Mouse (Mus musculus) NIH3T3 (cell line): ENCODE data around the gene Prkag1.

ENCODE experiments used
- DNase-seq: peaks from one replicate; pipeline ENCODE4 v3.0.0-alpha.2; 2012; ENCODE audit warnings: low read depth

Prkag1 gene

DNA sequence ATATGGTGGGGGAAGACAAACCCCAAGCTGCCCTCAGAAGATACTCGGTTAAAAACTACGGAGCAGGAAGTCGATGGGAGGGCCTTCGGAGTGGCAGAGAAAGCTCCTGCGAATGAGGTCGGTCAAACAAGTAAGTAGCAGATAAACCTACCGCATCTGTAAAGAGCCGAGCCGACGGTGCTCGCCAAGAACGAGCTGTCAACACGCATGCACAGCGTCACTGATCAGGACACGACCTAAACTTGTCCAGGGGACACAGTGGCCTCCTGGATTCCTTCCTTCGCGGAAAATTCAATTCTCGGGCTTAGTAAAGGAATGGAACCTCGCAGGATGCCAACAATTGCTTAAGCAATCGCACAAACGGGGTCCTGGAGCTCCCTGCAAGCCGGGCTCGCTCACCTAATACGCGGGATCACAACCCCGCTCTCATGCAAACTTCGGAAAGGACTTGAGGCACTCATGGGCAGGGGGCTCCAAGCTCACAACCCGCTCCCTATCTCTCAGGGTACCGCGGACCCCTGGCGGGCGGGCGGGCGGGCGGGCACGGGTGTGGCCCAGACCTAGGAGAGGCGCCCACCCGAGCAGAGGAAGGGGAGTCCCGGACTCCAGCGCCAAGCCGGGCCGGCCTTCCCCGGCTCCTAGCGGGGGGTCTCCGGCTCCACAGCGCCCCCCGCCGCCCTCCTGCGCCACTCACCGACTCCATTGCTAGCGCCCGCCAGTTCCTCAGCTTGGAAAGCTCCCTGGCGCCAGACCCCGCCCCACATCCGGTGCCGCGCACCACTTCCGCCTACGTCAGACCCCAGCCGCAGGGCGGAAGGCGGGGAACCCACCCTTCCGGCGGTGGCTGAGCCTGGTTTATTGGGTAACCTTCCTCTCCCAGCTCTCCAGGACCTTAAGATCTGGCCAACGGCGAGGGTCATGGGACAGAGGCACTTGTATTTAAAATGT lies at the start of gene Prkag1:
TSS of gene Prkag1 (minus strand) at position 786 of the 948 bp plus-strand sequence.
- DNase-seq: peak; percentile 98

DNA sequence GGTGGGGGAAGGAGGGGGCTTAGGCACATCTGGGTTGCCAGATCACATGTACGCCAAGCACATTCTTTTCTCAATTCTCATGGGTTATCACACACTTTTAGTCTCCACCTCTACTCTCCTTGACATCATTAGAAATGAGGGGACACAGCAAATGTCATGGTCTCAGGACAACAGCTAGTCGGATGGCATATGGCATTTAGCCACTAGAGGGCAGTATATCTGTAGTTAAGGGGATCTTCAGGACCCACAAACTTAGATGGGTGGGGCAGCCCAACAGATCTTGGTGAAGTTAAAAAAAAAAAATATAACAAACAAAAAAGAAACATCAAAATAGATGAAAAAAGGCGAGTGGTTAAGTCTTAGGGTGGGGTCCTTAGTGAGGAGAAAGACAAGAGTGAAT lies 46.0 kb upstream of the Prkag1 start:
- DNase-seq: peak; percentile 89

DNA sequence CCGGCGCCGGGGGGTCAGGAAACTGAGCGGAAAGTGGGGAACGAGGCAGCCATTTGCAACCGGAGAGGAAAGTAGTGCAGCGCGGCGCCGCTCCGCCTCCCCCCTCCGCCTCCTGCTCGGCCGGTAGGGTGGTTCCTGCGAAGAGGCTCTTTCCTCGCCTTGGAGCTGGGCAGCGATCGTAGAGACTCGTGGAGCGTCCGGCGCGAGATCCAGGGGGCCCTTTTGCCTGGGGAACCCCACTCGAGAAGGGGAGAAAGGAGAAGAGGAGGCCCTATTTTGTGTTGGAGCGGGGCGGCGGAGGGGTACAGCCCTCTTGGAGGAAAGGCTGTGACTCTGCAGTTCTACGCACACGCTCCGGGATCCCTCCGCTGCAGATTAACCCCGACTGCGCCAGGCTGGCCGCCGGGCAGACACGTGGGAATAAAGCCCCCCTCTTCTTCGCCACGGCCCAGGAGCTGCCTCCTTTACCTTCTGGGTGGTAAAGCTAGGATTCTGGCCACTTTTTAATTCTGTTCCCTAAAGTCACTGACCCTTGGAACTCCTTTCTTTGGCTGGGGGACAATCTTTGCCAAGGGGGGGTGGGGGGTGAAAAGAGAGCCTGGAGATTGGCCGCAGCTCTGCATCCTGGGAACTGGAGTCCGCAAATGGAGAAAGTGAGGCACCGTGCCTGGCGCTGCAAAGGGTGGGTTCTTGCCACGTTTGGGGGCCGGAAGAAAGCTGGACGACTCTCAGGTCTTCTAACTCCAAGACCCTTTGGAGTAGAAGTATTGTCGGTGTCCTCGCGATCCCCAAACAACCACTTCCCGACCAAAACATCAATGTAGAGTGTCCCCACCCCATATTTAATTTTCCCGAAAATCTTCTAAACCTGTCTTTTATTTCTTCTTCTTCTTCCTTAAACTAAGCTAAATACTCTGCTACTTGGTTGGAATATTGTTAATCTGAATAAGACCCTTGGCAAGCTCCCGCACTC lies 40.9 kb upstream of the Prkag1 start:
- peak; percentile 96 for DNase-seq

DNA sequence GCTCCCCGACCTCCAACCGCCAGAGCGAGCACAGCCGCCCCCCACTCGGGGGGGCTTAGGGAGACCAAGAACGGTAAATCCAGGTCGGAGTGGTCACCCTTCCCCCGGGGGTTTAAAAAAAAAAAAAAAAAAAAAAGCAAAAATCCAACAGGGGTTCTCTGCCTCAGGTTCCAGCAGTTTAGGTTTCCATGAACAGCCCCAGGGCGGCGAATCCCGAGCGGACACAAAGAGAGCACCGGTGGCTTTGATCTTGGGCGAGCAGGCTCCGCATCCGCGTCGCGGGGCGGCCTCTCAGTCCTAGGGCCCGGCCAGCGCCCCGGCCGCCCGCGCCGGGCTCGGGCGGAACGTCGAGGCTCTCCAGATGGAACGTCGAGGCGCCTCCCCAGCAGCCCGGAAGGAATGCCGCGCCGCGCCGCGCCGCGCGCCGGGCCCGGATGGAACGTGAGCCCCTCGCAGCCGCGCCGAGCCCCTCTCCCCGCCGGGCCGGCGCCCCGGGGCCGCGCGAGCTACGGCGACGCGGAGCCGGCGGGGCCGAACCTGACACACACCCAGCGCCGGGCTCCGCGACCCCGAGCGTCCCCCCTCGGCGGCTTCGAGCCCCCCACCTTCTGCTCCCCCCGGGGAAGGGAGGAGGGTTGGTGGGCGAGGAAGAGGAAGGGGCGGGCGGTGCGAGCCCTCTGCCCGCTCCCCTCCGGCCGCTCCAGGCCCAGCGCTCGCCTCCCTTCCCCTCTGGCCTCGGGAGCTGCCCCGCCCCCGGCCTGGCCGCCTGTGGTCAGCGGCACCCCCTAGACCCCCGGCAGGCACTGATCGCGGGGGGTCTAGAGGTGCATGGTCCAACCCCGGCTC lies 40.0 kb upstream of the Prkag1 start, which contains the start of gene Kmt2d:
TSS of gene Kmt2d (minus strand) at position 135 of the 846 bp plus-strand sequence.
- DNase-seq: peak; percentile 60

DNA sequence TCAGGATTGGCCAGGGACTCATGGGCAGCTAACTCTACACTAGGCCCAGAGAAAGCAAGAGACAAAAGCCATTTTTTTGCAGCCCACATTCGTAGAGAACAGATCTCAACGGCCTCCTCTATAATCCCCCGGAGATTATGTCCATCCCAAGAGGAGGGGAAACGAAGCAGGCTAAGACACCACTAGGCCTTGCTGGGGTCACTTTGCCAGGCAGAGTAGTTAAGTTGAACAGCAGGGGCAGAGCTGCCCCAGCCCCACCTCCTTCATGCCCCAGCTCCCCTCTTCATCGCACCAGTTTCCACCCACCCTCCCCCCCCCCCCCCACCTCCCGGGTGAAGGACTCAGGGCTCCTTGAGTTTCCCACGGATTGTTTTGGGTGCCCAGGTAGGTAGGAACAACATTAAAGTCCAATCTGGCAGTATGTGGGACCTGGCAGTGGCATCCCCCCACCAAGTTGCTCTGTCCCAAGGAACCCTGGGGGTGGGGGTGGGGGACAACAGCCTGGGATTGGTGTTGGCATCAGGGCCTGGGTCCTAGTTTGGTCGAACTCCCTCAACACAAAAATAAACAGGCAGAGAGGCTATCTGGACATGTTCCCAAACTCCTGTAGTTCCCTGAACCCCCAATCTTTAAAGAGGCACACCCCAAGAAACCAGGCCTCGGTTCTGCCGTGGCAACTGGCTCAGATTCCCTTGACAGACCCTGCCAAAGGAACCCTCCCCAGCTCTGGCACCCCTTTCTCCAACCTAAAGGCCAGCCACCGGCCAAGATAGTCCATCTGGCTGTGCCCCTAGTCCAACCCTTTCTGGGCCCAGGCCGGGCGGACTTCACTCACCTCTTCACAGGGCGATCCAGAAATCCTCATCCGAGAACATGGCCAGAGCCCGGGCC lies 39.1 kb upstream of the Prkag1 start:
- DNase-seq: peak; percentile 45

DNA sequence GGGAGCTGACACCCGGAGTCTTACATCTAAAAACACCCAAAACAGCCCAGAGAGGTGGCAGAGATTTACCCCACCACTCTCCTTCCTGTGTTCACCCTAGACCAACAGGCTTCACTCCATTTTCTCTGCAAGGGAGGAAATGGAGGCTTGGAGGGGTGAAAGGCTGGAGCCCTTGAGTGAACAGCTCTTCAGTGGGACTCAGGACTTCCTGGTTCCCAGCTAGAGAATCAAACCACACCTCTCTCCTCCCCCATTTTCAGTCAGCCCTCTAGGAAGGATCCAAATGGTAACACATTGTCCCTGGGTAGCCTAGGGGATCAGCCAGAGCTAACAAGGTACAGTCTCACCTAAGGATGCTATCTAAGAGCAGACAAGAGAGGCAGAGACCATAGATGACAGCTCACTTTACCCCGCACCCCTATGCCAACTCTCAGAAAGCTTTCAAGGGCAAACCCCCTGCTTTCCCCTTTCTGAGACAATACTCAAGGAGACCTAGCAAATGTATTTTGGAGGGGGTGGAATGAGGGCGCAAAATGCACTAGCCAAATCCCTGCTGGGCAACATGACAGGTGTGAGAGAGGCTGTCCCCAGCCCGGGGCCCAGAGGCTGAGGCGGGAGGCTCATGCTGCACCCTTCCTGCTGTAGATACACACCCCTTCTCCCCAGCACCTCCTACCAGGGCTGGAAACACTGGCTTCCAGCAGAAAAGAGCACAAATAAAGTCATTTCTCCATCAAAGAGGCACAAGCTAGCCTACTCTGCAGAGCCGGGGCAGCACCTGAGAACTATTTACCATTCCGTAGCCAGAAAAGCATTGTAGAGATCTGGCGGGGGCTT lies 38.2 kb upstream of the Prkag1 start:
- peak; percentile 19 for DNase-seq

DNA sequence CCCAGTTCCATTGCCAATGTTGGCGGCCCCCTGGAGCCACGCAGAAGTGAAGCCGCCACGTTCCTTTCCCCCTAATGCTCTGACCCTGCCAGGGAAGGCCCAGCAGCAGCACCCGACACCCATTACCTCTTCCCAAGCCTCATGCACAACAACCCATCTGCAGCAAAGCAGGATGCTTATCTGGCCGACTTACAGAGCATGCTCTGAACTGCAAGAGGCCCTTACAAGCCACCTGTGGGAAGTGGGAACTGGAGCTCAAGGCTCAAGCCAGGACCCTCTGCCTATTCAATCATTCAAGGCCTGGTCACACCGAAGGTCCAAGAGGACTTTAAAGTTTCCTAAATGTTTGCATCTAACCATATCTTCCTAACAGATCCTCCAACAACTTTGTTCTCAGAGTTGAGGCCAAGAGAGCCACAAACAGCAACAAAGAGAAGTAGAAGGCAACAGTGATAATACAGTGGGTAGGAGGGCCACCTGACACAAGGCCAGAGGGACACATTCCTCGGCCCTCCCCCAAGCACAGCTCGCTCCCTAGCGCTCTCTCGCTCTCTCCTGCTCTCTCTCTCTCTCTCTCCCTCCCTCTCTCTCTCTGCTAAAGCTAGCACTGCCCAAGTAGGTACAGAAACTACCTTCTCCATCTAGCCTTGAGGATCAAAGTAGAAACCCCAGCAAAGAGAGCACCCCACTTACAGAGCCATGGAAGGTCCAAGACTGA lies 37.2 kb upstream of the Prkag1 start:
- DNase-seq: no peak

DNA sequence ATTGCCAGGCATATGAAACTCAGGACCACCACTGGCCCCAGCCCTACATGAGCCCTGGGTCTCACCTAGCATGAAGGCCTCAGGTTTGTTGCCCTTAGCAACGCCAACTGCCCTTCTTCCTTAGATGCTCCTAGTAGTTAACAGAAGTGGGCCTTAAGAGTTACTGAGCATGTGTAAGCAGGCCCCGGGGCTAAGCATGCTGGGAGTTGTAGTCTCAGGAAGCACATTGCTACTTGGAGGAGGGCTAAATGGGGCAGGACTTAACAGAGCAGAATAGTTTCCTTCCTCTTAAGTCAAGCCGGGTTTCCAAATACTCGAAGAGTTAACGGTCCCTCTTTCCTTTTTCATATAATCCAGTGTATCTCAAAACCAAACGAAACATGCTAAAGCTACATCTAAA lies 36.0 kb upstream of the Prkag1 start:
- peak; percentile 66 for DNase-seq

DNA sequence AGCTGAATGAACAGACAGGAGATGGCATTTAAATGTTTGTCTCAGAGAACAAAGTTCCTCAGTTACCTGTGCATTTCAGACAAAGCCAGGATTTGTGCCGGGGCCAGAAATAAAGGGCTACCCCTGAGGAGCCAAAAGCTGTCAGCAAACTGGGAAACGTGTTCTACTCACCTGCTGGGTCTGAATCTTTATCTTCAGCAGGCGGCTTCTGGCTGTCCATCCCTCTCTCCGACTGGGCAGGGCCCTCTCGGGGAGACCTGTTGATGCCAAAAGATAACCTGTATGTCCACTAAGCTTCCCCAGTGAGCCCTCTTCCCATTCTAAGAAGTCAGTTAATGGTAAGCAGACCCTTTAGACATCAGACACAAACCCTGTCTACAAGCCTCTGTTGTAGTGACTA lies 35.2 kb upstream of the Prkag1 start:
- DNase-seq: no peak

DNA sequence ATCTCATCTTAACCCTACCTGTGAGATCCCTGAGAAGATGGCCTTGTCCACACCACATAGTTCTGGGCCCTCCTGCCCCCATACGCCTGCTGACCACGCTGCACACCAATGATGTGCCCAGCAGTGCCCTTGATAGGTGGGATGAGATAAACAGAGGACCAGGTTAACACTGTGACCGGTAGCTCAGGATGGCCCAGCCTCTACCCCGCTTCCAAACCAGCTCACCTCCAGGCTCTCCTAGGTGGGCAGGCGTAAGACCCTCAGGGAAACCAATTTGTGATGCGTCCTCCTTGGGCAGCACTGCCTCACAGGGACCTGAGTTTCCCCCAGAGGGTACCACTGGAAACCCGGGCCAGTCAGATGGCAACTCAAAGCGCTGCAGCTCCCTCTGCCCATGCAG lies 34.5 kb upstream of the Prkag1 start:
- DNase-seq: no peak

DNA sequence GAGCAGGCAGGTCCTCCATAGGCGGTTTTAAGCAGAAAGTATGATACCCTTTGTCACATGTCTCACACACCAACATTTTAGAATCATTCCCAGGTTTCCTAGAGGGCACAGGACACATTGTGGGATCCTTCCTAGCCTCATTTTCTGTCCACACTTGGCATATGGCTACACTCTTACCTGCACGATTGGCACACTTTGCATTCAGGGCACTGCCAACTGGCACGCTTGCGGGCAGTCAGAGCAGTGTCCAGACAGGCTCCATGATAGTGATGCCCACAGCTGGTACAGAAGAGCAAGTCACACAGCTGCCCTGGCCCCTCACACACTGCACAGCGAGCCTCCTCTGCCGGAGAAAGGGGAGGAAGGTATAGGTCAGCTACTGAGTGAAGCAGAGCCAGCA lies 33.6 kb upstream of the Prkag1 start:
- DNase-seq: no peak

DNA sequence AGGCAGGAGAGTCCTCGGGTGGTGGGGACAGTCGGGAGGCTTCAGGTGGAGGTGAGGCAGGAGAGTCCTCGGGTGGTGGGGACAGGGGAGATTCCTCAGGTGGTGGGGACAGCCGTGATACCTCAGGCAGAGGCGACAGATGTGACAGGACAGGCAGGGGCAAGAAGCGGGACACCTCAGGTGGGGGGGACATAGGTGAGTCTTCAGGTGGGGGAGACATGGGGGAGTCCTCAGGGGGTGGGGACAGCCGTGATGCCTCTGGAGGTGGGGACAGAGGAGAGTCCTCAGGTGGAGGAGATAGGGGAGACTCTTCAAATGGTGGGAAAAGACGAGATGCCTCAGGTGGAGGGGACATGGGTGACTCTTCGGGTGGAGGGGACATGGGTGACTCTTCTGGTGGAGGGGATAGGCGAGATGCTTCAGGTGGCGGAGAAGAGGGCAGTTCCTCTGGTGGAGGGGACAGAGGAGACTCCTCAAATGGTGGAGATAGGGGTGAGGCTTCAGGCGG lies 32.2 kb upstream of the Prkag1 start:
- no peak for DNase-seq

DNA sequence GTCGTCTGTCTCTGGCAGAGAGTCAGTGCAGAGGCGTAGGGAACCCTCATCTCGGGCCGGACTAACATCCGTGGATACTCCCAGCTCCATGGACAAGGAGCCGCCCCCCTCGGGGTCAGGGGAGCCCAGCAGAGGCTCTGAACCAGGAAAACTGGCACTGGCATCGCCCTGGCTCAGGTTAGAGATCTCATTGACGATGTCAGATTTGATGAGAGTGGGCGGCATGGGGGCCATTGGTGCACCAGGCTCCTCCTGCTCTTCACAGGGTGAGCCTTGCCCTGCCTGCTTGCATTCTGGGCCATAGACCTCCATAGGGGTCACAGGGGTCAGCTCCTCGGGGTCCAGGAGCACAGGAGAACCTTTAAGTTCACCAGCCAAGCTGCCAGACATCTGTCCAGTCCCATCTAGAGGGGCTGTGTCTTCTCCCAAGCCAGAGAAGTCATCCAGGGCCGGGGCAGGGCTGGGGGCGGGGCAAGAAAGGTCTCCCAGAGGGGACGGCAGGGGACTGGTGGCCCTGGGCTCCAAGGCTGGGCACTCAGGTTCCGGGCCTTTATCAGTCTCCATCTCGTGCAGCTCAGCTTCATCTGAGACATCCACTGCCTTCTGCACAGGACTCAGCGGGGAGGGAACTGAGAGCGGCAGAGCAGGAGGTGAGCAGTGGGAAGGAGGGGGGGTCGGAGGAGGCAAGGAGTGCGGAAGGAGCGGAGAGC lies 30.5 kb upstream of the Prkag1 start:
- DNase-seq: no peak

DNA sequence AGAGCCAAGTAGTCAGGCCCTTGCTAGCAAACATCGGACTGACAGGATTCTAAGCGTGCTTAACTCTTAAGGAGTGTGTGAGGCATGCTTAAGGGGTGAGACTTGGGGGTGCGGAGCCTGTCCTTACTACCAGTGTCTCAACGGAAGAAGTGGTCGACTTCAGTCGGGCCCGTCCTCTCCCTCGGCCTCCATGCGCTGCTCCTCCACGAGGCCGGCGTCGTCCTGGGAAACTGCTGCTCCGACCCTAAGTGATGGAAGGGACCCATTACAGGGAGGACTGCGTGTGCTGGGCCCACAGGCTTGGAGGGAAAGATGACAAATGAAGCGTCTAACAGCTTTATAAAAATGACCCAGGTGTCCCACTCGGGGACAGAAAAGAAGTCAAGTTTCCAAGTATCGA lies 29.6 kb upstream of the Prkag1 start:
- DNase-seq: no peak

DNA sequence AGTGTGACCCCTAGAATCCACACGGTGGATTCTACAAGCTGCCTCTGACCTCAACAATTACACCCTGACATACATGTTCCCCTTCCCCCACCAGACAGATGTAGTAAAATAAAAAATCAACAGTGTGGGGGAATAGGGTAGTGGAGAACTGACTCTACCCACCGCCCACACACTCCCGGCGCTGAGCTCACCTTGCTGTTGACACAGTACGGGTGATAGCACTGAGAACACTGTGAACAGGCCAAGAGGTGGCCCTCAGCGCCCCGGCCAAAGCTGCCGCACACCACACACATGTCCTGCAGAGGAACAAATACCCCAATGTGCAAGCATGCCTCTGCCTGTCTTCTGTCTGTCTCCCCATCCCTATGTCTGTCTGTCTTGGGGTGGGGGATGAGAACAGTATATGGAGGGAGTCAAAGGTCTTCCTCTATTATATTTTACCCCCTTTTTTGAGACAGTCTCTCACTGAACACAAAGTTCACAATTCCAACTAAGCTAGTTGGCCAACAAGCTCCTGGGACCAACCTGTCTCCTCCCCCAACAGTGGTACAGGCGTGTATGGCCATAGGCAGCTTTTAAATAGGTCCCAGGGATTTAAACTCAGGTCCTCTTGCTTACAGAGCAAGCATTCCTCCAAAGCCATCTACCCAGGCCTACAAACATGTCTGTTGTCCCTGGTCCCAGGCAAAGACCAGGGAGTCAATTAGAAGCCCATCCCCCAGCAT lies 28.2 kb upstream of the Prkag1 start:
- DNase-seq: no peak

DNA sequence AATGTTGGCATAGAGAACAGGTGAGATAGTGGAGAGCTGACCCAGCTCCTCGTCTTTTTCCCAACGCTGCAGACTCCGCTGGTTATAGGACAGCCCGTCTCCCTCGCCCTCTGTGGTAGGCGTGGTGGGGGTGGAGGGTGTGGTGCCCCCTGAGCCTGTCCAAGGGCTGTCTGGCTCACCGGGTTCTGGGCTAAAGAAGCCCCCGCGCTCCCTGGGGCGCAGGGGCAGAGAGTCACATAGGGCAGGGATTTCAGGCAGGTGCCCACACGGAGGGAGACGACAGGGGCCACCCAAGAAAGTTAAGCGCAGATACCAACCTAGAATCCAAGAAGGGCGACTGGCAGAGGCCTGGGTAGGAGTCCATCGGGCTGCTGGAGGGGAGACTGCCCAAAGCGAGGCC lies 22.9 kb upstream of the Prkag1 start:
- no peak for DNase-seq

DNA sequence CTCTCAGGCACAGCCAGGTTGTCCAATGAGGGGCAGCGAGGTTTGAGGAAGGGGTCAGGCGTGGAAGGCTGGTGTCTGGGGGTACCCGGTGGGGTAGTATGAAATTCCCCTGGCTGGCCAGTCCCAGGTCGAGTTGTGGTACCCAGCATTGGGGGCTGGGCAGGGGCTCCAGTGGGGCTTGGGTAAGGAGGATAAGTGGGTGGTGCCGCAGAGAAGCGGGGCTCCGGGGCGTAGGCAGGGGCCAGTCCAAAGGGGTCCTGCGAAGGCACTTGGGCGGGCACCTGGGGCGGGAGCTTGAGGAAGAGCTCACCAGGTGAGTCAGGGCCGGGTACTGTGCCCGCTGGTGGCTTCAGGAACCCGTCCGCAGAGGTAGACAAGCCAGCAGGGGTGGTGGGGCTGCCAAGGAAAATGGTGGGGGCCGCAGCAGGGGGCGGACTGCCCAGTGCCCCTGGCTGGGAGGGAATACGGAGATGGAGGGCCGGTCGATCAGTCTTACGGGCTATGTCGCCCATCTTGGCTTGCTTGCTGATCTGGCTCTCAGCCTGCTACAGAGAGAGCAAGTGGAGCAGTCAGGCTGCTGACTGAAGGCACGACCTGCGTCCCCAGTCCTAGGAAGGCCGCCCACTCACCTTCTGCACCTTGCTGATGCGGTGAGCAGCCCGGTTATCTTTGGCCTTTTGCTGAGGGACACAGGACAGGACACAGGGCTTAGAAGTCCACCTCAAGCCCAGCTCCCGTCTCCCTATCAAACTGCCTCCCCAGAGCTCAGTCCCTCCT lies 22.0 kb upstream of the Prkag1 start:
- no peak for DNase-seq
